Mouse (Mus musculus) WW6 (cell line): Measurements from ENCODE around the gene Mrps17.

Source experiments
- DNase-seq: peaks from one replicate; pipeline ENCODE4 v3.0.0-alpha.2; 2013; ENCODE audit warnings: low read depth, low spot score

Mrps17 gene

DNA sequence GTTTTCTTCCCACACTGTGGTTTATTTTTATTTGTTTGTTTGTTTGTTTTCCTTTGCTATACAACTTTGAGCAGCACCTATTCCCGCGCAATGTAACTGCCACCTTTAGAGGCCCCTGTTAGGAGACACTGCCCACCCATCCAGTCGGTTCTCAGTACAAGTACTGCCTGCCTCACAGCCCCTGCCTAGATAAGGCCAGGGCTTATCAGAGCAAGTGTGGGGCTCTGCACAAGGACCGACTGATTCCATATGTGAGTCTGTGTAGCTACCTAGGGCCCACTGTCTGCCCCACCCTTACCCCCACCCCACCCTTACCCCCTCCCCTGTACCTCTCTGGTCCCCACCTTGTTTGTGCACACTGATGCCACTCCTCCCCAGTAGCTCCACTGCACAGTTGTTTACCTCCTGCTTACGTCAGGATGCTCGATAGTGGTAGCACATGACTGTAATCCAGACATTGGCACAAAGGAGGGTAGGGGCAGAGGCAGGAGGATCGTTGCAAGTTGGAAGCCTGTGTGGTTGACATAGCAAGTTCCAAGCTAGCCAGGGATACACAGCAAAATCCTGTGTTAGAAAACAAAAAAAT is 27.7 kb downstream of the Mrps17 start:
- no peak for DNase-seq

DNA sequence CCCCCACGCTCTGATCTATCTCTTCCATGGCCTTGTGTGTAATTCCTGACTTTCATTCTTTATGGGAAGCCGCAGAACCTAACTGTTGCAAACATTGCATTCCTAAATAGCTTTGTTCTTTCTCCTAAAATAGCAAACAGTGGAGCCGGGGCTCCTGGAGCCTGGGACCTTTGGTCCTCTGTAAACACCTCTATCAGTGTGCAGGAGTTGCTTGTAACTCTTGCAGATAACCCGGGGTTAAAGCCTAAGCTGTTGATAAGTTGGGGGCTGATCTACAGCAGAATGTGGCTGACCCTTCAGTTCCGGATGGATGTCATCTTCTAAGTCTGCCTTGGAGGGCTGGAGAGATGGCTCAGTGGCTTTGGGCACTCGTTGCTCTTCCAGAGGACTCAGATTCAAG is 28.8 kb downstream of the Mrps17 start:
- DNase-seq: no peak

DNA sequence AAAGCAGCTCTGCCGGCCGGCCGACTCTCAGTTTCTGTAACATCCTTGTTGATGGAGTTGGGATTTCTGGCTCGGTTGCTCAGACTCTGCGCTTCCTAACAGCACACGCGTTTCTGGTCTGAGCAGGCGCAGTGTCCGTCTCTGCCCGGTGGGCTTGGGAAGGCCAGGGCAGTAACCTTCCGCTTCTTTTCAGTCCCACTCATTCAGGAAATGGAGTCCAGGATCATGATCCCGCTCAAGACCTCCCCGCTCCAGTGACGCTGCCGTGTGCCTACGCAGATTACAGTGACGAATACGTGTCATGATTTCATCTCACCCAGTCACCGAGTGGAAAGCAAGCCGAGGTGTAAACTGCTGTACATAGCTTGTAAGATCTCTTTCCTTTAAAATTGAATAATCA is 41.6 kb downstream of the Mrps17 start:
- DNase-seq: no peak

DNA sequence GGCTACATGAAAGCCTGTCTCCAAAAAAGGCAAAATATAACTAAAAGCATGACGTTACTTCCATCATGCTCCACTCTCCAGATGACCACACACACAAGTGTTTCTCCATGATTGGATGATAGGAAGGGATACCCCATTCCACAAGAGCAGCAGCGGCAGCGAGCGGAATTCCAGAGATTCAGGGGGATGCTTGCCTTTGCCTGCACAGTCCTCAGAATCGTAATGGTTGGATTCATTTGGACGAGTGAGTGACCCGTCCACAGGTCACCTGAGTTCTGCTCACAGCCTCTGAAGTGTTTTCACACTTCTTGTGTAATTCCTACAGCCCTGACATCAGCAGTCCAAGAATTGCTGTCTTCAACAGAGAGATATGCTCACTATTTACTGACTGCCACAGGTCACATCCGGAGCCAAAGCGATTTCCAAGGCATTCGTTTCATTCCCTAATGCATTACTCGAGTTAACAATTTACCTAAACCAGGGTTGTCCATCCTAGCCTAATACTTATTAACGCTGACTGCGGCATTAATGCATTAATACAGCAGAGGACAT is 44.7 kb downstream of the Mrps17 start:
- DNase-seq: no peak

DNA sequence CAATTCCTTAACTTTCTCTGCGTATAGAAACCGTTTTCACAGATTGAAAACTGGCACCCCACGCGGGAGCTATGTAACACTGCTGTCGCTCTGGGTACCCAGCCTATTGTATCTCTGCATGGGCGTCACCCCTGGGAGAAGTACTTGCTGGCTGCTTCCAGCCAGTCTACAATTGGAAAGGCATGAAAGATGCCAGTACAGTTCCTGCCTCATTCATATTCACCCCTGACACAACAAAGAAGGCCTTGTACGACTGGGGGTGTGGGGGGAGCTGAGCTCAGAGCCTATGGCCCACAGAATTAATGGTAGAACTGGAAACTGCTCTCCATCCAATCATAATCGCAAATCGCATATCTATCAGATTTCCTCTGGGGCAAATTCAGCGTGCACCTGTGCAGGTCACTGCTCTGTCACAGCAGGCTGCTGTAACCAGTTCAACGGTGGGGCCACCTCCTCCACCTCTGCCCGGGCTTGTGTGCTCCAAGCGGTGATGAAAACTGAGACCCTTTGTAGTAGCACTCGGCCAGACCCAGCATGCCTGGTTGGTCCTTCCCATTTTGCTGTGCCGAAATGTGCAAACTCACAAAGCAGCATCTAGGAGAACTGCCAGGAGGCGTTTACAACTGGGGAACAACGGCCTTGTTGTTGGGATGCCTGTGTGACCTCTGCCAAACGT is 46.7 kb downstream of the Mrps17 start:
- DNase-seq: no peak

DNA sequence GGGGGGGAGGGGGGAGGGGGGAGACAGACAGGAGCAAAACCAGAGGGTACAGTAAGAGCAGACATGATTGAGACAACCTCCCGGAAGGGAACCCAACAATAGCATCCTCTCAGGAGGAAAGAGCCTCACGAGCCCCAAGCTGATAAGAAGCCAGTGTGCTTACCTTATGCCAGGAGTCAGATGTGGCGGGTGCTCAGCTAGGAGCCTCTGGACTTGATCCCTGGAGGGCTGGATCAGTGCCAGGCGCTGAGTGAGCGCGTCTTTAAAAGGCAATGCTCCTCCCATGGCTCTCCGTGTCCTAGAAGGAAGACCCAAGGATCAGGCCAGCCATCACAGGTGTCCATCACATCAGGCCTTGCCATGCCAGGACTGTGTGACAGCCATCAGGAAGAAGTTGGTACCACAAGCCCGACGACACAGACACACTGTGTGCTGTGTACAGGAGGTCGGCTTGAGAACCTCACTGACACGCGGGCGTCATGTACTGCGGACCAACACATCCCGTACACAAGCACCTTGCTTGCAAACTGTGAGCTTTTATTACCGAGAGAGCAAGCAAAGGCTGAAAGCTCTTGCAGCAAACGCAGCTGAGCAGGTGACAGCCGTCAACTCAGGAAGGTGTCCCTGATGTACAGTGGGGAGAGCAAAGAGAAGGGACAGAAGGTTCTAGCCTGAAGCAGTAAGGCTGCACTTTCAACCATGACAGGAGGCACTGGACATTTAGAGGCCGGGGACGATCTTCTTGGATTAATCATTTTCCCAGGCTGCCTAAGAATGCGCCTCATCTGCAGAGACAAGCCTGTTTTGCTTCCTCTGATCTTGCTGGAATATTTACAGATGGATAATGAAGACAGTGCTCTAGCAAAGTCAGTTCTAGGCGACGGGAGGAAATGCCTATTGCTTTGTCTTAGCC is 55.4 kb downstream of the Mrps17 start:
- DNase-seq: no peak
